Mouse (Mus musculus): ENCODE measurements around the gene Slc25a39. TPM values are rescaled to one million over a fixed set of nuclear protein-coding genes. Genes with fewer than 3 reads are reported as not detected.
"Not testable (repeated sequence)": the region's sequence is repeated elsewhere in the genome, so short reads cannot be mapped to it uniquely, and the experiment has no call there.

Gene Slc25a39
- total RNA-seq, 2 experiments from 2014 or later = 74.8 to 80.1 TPM

DNA sequence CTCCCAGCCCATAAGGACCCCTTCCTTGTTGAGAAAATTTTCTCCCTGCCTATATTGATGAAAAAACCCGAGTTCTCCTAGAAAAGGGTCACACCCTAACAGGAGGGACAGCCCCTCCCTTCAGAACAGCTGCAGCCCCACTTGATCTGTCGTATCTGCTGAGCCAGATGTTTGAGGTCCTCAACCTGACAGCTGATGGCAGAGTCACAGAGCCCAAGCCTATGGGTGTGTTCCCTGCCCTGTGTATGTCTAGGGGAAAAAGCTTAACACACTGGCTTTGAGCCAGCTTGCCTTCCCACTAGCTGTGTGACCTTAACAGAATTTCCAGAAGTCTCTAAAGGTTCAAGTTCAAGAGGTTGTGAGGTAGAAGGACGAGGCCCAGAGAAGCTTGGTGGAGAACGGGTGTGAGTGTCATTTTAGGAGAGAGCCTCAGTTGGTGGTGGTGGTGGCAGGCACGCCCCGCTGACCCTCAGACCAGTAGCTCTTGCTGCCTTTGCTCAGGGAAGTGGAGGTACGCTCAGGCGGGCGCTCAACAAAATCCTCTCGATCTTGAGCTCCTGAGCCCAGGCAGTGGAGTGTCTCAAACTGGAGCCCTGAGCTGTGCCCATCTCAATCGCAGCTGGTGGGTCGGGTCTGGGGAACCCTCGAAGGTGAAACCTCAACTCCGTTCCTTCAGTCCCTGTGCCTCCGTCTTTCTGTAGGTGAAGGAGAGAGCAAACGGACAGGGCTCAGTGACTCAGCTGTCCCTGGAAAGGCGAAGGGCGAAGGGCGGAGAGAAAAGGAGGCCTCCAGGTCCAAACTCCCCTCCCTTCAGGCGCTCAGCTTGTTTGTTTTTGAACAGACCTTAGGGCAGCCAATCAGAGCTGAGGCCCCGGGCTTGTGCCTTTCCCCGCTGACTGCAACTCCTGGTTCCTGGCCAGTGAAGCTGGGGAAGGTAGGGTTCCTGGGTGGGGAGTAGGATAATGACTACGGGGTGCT is 32.3 kb downstream of the Slc25a39 start:
- peak in 1 of 2 experiments; percentile 7 for DNase-seq (ENCODE audit: low spot score in 2 of 2)

DNA sequence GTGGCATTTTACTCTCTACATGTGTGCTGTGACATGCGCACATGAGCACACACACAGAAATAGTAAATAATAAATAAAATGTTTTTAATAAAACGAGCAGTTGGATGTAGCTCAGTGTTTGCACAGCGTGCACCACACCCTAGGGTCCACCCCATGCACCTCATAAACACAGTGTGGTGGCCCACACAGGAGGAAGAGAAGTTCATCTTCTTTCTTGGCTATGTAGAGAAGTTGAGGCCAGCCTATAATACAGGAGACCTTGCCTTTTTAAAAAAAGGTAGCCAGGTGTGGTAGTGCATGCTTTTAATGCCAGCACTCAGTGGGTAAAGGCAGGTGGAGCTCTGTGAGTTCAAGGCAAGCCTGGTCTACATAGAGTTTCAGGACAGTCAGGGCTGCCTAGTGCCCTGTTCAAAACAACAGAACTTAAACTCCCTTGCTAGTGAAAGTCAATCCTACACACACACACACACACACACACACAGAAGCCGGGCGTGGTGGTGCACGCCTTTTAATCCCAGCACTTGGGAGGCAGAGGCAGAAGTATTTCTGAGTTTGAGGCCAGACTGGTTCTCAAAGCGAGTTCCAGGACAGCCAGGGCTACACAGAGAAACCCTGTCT is 33.5 kb downstream of the Slc25a39 start:
- DNase-seq (ENCODE audit: low spot score in 2 of 2) = no peak

DNA sequence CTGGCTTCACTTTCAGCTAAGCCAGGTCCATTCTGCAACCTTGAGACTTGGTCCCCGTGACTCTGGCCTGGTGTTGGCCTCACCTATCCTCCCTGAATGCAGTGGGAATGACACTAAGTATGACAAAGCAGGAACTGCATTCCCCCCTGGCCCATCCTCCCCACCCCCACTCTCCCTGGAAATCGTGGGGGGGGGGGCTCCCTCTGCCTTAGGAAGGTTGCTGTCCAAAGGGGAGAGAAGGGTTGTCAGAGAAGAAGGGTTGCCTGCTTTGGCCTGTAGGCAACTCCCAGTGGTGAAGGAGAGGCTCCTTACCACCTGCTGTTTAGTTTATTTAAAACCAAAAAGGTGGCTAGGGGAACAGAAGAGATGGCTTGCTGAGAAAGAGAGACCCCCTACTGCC is 34.1 kb downstream of the Slc25a39 start:
- no peak for DNase-seq (ENCODE audit: low spot score in 2 of 2)

DNA sequence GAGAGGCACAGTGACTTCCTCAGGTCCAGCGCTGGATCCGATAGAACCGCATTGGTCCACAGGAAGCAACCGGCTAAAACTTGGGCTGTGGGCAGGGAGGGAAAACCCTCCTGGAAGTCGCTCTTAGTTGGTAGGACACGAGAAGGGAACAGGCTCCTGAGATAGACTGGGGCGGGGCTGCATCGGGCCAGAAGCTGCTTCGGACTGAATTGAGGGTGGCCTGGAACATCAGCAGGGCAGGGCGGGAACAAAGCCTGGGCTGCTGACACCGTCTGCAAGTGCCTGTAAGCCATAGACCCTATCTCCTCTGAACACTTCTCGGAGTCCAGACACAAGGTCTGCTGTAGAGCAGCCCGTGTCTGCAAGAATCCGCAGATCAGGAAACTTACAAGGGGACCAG is 34.8 kb downstream of the Slc25a39 start:
- DNase-seq (ENCODE audit: low spot score in 2 of 2) = no peak

DNA sequence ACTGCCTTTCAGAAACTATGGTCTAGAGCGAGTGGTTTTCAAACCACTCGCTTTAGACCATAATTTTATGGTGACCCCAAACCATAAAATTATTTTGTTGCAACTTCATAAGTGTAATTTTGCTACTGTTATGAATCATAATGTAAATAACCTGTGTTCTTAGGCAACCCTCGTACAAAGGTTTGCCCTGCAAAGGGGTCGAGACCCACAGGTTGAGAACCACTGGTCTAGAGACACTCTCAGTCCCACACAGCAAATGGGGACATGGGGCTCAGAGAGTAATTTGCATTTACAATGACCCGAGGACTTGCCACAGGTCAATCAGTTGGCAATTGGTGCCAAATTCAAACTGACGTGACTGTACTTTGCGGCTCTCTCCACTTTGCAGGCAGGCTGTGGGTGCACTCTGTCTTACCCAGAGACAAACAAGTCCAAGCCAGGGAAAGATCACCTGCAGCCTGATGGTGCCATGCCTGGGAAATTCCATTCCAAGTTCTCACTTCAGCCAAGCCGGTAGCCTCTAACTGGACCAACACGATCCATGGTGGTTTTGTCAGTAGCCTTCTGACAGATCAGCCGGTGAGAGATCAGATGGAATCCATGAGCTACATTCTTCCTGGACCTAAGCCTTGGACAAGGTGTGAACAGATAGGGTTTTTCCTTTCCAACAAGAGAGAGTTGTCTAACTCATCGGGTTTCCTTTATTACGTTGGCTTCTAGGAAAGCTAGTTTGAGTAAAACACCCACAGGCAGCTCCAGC is 35.6 kb downstream of the Slc25a39 start:
- no peak for DNase-seq (ENCODE audit: low spot score in 2 of 2)

DNA sequence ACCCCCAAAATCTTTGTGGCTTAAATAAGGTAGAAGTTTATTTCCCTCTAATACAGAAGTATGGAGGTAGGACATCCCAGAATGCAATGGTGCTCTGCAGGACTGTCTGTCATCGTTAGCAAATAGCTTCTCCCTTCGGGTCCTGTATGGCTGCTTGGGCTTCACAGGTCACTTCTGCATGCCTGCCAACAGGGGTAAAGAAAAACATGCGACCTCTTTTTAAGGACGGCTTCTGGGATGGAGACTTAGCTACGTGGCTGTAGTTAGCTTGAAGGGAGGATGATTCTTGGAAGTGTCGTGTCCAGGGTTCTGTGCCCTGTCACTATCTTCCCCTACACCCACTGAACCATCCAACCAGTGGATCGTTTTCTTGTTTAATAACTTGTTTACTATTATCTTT is 37.5 kb downstream of the Slc25a39 start:
- no peak for DNase-seq (ENCODE audit: low spot score in 2 of 2)

DNA sequence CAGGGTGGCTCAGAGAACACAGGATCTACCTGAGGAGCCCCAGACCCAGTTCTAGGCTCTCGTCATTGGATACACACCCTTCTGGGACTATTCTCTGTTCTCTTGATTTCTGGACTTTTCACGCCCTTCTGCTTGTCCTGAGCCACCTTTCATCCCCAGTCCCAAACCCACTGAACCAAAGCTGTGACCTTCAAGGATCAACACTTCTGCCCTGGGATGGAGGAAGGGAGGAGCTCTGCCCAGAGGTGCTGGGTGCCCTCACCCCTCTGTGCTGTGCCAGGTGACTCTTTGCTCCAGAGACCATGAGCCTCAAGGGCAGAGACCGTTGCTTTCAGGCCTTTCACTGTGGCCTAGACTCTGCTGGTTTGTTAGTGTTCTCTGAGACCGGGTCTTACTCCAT is 38.5 kb downstream of the Slc25a39 start:
- no peak for DNase-seq (ENCODE audit: low spot score in 2 of 2)

DNA sequence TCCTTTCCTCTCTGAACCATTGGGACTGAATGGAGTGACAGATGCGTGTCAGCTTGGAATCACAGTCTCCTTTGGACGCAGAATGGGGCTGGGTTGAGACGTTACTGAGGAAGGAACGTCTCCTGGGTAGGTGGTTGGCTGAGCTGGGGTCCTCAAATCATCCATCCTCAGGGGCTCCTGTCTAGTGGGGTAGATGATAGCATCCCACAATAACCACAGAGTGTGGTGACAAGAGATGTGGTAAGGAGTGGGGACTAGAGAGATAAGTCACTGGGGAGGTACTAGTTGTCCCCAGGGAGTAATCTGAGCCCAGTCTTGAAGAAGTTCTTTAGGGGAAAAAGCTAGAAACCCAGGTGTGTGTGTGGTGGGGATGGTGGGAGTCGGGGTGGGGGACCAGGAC is 39.4 kb downstream of the Slc25a39 start:
- DNase-seq (ENCODE audit: low spot score in 2 of 2) = no peak

DNA sequence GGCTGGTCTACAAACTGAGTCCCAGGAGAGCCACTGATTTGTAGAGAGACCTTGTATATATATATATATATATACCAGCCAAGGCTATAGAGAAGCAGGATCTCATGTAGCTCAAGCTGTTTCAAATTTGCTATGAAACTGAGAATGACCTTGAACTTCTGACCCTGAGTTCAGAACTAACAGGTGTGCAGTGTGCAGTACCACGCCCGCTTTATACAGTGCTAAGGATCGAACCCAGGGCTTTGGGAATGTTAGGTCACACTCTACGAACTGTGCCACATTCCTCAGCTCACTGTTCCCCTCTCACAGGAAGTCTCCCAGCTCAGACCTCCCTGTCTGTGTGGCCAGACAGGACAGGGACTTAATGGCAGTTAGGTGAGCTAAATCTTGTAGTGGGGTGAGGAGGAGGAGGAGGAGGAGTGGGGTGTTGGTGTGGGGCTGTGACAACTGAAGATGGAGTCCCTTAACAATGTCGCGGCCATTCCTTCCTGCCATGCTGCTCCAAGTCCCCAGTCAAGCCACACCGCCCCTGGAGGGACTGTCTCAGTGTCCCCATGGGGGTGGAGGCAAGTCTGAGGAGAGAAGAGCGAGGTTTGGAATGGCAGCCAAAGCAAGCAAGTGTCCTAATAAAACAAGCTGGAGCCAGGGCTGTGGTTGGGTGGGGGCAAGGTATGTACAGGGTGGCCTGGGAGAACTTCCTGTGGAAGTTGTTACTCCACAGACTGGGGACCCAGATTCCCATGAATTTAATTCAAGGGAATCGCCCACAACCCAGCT is 40.1 kb downstream of the Slc25a39 start:
- DNase-seq (ENCODE audit: low spot score in 2 of 2) = no peak

DNA sequence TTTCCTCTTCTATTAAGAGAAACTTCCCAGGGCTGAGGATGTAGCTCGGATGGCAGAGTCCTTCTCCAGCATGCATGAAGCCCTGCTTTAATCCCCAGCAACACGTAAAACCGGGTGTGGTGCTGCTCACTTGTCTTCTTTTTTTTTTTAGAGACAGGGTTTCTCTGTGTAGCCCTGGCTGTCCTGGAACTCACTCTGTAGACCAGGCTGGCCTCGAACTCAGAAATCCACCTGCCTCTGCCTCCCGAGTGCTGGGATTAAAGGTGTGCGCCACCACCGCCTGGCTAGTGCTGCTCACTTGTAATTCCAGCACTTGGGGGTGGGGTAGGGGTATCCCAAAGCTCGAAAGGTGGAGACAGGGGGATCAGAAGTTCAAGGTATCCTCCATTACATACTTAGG is 41.6 kb downstream of the Slc25a39 start, which contains the start of gene Slc4a1:
Slc4a1 (minus strand) TSS at position 101 of the 400 bp plus-strand sequence.
- not testable (repeated sequence) for DNase-seq (ENCODE audit: low spot score in 2 of 2)

DNA sequence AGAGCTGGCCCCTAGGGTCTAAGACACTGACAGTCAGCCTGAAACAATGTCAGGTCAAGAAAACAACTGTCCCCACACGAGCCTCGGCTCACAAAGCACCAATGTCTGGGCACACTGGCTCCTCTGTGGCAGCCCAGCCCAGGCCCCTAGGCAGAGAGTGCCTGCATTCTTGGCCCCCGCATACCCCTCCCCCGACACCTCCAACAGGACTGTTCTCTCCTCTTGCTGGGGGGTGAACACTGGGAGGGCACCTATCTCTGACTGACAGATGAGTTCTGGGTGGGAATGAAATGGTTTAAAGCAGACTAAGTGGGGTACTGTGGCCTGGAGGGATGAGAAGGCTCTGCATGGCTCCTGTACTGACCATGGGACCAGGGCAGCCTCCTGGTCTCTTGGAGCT is 42.0 kb downstream of the Slc25a39 start:
- no peak for DNase-seq (ENCODE audit: low spot score in 2 of 2)

DNA sequence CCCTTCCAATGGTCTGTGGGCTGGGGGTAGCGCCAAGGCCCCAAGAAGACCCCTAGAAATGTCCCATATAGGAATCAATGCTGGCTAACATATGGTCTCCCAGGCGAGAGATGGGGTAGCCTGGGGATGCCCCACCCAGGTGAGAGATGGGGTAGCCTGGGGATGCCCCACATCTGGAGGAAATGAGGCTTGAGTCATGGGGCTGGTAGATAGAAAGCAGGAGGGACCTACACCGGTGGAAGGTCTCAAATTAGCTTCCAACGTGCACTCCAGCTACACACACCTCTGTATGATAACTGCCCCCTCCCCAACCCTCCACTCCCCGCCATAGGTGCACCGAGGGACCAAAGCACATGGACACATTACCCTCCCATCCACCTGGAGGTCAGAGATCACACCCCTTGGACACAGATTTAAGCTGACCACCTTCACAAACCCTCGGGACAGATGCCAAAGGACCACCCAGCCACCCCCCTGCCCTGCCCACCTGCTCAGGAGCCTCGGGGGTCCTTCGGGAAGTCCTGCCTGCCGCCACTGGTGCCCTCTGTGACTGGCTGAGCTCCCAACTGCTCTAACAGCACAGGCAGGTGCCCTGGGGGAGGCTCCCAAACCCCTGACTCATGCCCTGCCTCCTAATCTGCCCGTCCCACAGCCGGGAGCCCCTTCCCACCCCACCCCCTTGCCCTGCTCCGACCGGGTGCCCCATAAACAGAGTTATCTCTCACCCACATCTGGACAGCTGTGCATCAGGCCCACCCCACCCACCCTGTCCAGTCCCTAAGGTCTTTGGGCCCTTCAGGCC is 43.0 kb downstream of the Slc25a39 start:
- no peak for DNase-seq (ENCODE audit: low spot score in 2 of 2)

DNA sequence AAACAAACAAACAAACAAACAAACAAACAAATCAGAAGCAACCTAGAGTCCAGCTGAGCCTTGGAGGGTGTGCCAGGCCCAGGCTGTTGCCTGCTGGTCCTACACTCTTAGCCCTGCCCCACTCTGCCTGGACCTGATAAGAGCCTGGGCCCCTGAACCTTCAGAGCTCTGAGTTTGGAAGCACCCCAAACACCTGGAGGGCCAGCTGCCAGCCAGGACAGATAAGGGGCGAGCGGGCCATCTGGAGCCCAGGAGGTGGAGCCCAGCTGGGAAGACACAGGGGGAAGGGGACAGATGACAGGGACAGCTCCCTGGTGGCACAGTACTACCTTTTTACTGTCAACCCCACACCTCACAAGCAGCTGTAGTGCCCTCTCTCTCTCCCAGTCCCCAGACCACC is 44.1 kb downstream of the Slc25a39 start:
- DNase-seq (ENCODE audit: low spot score in 2 of 2) = no peak

DNA sequence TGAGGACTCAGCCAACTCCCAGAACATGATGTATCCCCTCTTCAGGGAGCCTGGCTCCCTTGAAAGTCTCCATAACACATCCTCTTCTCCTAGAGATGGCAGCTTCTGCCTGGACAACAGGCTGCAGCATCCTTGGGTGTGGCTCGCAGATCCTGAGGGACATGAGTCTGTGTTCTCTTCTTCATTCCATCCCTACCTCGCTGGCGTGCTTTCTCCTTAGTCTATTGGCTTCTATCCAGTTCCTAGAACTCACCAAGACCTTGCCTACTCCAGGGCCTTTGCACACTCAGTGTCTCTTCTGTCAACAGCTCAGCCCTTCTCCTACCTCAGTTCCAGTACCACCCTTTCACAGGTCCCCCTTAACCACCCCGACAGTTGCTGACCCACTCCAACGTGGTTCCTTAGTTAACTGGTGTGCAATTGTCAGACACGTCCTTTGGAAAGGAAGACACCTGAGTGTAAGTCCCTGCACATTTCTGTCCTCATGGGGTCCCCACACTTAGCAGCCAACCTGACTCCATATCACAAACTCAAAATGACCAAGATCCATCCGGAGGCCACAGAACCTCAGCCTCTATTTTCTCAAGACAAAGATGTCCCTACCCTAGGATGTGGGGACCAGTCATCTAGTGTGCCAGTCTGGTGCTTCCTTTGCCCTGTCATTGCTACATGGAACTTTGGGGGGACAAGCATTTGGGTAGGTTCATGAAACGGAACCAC is 45.8 kb downstream of the Slc25a39 start:
- DNase-seq (ENCODE audit: low spot score in 2 of 2) = no peak

DNA sequence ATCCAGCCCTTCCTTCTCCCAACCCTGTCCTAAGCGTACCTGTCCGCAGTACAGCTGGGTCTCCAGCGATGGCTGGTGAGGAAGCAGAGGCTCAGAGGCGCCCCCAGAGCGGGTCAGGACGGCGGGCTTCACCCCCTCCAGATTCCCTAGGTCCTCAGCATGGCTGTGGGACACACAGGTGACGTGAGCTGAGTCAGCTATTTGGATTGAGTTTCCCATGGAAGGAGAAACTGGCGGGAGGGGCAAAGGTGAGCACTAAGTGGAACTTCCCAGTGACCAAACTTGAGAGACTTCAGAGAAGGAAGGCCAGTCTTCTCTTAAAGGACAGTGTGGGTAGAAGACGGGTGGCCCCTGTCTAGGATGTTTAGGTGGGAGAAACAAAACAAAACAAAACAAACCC is 49.4 kb downstream of the Slc25a39 start:
- no peak for DNase-seq (ENCODE audit: low spot score in 2 of 2)

DNA sequence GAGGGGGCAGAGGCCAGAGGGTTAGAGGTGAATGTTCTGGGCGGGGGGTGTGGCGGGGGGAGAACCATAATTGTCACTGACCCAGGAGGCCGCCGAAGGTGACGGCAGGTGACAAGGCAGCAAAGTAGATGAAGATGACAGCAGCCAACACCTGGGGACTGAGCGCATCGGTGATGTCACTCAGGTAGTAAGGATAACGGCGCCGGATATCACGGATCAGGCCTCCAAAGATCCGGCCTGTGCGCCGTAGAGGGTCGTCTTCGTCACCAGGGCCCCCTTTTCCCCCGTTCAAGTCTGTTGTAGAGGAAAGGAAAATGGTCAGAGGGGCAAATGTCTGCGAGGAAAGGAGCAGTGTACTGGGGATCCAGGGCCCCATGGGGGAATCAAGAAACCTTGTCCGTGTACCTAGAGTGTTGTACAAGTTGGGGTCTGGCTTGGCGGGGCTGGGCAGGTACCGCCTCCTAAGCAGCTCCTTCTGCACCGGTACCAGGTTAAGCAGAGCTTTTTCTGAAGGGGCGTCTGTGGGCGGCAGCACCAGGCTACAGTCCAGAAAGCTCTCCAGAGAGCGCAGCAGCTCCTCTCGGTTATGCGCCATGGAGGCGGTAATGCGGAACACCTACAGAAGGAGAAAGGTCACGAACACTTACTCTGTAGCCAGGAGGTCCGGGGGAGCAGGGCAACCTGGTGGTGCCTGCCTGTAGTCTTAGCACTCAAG is 51.0 kb downstream of the Slc25a39 start:
- no peak for DNase-seq (ENCODE audit: low spot score in 2 of 2)

DNA sequence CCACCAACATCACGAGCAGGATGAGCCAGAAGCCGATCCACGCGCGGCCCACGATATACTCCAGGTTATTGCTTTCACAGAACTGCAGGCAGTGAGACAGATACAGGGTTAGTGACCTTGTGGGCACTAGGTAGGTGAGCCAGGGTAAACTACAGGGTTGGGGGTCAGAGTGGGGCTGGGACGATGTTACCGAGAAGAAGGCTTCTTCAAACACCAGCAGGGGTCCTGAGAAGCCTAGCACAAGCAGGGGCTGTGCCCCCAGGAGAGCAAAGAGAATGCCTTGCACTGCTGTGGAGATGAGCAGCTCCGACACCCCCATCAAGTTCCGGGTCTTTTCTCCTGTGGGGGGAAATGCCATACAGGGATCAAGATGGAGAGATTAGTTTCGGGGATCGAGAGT is 51.6 kb downstream of the Slc25a39 start:
- no peak for DNase-seq (ENCODE audit: low spot score in 2 of 2)

DNA sequence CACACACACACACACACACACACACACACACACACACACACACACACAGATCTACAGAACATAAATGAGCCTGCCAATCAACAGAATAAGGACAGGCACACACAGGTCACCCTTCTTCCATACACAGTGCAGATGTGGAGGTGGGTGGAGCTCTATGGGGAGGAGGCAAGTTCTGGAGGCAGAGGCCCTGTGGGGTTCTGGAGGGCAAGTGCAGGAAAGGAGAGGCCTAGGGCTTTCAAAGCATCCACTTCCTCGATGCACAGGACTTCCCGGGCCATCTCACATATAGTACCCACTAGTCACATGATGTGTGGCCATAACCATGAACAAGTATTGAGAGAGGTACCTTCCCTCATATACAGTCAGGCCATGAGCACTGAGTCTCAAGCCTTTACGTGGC is 52.2 kb downstream of the Slc25a39 start:
- DNase-seq (ENCODE audit: low spot score in 2 of 2) = no peak

DNA sequence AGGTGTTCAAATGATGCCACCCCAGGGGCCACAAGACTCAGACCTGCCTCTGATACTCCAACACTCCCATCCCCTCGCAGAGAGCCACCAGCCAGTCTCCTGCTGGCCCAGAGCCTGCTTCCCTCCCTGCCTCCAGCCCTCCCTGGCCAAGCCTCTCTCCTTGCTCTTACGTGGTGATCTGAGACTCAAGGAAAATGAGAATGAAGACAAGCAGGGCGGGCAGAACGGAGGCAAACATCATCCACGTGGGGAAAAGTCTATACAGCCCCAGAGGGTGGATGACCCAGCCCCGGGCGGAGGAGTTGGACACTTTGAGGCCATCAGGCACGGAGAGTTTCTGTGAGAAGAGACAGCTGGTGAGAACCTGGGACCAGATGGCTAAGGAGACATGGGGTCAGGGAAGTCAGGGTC is 54.7 kb downstream of the Slc25a39 start:
- no peak for DNase-seq (ENCODE audit: low spot score in 2 of 2)
